Mouse (Mus musculus) layer of hippocampus, postnatal 25 days (tissue): ENCODE measurements around the gene Aqp2. TPM values are rescaled to one million over a fixed set of nuclear protein-coding genes. Genes with fewer than 3 reads are reported as not detected.

Experiments
- DNase-seq, 2 experiments: peaks; one replicate each; pipeline ENCODE4 v3.0.0; 2022; ENCODE audit warnings: mixed read lengths in 2 of 2, low spot score in 1 of 2; ENCODE audit errors: extremely low spot score in 1 of 2
- total RNA-seq, 2 experiments: library from RNA; stranded (reverse); gene quantifications; 2 replicates each; pipeline ENCODE4 v1.2.3; 2021

The Aqp2 gene
- under 1 TPM in 1 of 2 experiments, not detected in 1; 0.20 TPM for total RNA-seq

DNA sequence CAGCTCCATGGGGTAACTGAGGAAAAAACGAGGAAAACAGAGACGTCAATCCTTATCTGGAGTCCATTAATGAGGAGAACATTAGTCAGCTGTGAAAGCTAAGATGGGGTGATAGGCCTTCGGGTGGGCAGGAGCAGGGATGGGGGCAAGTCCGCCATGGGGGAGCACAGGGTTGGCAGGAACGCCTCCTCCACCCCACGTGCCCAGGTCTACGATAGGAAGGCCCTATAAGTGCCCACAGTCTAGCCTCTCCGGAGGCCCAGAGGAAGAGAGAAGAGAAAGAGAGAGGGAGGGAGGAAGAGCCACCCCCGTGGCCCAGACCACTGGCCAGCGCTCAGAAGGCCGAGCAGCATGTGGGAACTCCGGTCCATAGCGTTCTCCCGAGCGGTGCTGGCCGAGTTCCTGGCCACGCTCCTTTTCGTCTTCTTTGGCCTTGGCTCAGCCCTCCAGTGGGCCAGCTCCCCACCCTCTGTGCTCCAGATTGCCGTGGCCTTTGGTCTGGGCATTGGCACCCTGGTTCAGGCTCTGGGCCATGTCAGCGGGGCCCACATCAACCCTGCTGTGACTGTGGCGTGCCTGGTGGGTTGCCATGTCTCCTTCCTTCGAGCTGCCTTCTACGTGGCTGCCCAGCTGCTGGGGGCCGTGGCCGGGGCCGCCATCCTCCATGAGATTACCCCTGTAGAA, at the start of gene Aqp2:
Gene Aqp2, plus strand, starts transcription at position 254 of the 684 bp plus-strand sequence.
- no peak for DNase-seq

DNA sequence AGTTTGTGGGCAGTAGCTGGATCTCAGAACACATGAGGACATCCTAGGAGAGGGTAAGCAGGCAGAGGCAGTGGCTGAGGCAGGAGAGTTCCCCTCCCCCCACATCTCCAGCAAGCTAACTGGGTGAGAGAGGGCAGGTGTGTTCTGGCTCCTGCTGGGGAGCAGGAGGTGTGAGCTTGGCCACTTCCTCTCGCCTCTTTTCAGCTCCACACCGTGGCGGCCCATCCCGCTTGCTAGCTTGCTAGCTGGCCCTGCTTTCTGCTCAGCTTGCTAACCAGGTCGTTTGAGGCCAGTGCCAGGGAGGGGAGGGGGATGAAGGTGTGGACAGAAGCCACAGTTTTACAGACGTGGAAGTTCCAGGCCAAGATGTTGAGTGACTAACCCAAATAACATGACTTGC, 47.7 kb upstream of the Aqp2 start:
- DNase-seq: no peak

DNA sequence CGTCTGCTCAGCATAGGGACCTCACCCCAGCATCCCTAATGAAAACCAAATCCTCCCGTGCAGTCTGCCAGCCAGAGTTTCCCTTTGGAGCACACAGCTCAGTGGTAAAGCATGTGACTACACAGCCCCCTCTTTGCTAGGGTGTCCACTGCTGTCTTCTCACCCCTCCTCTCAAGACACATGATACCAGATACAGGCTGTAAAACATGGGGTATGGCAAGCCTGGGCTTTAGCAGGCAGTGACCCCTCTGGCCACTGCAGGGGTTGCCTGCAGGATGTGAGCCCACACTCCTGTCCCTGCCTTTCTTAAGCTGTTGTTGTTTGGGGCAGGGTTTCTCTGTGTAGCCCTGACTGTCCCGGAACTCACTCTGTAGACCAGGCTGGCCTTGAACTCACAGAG, 46.8 kb upstream of the Aqp2 start:
- DNase-seq: no peak

DNA sequence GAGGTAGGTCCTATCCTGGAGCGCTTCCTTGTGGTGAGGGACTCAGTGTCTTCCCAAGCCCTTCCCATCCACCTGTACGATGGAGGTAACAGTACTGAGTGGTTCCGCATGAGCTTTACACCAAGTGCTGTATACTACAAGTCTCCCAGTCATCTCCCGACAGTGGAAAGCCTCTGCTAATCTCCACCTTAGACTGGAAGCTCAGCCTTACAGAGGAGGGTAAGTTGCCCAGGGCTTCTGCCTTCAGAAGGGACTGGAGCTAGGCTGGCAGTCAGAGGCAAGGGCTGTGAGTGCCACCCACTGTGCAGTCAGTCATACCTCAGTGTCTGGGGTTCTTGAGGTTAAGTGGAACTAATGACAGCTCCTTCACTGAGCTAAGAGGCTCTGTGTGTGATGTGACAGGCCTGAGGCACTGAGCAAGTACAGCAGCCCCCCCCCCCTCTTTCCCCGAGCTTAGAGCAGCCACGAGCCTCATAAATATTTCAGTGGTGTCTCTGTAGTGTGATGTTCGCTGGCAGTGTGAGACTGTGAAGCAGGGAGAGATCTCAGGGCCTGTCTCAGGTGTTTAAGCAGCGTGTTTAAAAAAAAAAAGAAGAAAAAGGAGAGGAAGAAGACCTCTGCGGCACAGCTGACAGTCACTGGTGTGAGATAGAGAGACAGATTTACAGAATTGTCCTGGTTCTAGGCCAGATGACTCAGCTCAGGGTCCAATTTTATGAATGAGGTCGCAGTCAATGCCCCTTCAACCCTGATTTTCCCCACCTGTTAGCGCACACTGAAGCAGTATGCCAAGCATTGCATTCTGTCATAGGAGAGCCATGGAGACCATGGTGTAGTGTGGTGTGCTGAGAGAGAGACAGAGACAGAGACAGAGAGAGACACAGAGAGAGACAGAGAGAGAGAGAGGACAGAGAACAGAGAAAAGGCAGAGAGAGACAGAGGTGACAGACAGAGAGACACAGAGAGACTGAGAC, 41.7 kb upstream of the Aqp2 start:
- DNase-seq: no peak

DNA sequence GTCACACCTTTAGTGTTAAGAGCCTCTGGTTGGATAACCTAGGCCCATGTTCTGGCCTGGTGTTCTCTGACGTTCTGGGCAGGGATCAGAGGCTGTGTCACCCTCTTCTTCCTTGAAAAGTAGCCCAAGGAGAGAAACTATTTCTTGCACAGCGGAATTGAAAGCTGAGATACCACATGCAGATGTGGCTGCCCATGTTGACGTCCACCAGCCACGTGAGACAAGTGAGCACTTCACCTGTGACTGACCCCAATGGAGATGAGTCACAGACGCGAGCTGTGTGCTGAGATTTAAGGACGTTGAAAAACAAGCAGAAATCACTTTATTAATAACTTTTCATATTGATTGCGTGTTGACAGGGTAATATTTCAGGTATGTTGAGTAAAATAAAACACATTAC, 39.0 kb upstream of the Aqp2 start:
- no peak for DNase-seq

DNA sequence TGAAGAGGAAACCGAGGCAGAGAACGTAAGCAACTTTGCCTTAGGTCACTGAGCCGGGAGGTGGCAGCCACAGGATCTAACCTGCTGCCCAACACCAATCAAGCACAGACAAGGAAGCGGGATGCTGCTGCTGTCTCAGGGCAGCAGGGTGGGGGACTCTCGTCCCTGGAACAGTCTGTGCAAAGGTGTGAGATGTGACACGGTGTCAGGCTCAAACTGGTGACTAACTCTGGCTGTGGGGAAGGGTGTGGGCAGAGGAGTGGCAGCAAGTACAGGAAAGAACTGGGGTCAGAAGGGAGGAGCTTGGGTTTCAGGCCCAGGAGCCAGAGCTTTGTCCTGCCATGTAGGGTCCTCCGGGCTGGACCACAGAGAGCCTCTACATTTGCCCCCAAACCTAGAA, 34.8 kb upstream of the Aqp2 start:
- DNase-seq: no peak

DNA sequence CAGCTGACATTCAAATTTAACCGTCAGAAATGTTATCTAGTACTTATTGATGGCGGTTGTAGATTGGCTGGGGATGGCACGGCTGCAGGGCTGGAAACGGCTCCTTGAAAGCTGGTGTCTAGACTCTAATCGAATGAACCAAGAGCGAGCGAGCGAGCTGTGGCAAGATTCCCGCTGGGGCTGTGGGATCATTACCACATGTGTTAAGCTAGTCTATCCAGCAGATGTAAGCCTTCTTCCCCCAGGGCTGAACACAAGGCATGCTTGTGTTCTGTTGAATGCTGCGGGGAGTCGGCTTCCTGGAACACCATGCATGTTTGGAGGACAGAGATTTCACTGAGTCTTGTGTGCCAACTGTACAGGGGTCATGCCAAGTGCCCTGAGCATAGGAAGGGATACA, 32.3 kb upstream of the Aqp2 start:
- no peak for DNase-seq

DNA sequence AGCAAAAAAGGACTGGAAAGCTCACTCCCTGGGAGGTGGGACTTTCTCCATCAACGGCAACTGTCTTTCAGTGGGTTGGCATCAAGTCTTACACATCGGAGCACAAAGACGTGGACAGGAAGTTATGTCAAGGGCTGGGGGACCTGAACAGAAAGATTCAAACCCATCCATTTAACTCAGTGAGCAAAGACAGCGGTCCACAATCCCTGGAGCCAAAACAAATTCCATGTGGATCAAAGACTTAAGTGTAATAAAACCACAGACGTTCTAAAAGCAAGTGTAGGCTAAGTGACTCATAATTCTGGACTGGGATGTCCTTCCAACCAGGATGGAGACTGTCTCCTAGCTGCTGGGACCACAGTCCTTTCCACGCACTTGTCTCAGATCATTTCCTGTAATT, 31.1 kb upstream of the Aqp2 start:
- no peak for DNase-seq

DNA sequence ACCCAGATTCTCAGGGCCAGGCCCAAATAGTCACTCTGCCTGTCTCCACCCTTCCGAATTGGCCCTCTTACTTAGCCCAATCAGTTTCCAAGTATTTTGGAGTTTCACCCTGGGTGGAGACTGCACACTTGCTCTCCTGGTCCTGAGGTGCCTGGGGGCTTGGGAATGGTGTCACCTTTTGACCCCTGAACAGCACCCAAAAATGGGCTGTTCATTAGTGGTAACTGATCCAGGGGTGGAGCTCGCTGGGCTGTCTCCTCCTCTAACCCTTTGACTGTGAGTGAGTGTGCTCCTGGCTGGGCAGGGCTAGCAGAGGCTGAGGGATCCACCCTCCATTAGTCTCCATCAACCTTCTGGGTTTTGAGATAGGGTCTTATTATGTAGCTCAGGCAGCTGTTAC, 29.0 kb upstream of the Aqp2 start:
- no peak for DNase-seq

DNA sequence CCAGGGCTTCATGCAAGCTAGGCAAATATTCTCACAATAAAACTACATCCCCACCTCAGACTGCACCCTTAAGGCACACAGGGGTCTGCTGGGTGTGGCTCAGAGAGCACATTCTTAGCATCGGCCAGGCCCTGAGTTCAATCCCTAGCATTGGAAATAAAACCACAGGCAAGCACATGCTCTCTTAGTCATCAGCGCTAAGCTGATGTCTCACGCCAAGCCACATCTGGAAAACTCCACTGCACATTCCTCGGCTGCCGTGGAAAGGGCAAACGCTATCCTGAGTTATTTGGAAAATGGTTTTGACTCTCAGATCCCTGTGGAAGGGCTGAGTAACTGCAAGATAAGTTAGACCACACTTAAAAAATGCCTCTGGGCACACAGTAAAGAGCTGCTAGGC, 25.1 kb upstream of the Aqp2 start:
- DNase-seq: no peak

DNA sequence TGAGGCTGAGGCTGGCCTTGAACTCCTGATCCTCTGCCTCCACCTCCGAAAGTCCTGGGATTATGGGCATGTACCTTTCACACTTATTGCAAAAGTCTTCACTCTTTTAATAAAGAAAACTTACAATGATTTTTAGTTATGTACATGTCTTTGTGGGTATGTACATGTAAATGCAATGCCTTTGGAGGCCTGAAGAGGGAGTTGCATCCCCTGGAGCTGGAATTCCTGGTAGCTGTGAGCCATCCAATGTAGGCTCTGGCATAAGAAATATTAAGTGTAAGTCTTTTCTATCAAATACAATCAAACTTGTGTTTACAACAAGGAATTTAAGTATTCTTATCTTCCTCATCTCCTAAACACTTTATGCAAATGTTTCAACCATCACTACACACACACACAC, 19.9 kb upstream of the Aqp2 start:
- no peak for DNase-seq

DNA sequence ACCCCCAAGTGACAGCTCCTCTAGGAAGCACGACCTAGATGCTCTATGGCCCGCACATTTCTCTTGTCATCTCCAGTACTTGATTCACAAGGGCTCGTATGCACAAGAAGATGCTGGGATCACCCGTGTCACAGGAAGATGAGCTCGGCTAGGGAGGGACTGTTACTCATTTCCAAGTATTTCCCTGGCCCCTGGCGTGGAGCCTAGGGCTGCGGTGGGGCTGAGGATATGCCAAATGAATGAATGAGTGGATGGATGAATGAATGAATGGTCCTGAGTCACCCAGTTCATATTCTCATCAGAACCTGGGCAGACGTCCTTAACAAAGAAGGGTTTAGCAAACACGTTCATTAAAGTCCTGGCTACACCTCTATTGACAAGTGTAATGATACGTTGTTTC, 18.6 kb upstream of the Aqp2 start:
- DNase-seq: no peak

DNA sequence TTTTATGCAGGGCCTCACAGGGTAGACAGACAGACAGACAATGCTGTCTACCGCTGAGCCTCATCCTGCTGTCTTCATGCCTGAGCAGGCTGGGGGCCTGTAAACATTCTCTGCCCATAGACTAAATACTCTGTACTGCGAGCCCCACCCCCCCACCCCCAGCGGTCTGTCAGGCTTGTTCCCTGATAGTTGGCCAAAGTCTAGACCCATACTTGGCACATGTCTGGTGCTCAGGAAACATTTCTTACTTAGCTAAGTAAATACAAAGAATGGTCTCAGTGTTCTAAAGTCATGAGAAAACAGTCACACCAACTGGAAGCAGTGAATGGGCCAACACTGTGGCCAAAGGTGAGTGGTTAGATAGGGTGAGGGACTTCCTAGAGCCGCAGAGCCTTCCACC, 11.5 kb upstream of the Aqp2 start:
- no peak for DNase-seq

DNA sequence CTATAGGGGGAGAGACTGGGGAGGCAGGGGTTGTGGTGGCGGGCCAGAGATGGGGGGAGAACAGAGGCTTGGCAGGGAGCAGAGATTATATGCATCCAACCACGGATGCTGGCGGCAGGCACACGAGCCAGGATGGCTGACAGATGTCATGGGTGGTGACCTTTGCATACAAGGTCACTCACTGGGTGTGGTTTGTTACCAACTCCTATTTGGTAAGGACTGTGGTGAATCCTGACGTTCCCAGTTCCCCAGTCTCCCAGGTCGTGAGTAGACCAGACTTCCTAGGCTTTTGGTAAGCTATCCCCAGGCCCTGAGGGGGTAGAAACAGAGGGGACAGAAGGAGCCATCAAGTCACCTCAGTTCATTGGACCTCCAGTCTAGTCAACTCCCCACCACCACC, 10.2 kb upstream of the Aqp2 start:
- no peak for DNase-seq

DNA sequence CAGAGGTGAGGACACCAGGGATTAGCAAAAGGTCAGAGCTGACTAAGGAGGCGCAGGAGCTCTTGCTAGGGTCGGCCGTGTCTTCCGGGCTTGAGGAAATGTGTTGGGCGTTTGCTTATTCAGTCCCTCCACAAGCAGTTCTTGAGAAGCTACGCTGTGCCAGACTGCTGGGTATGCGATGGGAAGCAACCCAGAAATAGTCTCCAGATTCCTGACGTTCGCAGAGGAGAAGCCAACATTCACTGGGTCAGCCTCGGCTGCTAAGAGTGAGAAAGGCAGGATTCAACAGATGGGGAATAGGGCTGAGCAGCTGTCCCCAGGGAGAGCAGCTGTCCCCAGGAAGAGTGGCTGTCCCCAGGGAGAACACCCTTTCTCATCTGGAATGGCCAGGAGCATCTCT, 9.7 kb upstream of the Aqp2 start:
- no peak for DNase-seq

DNA sequence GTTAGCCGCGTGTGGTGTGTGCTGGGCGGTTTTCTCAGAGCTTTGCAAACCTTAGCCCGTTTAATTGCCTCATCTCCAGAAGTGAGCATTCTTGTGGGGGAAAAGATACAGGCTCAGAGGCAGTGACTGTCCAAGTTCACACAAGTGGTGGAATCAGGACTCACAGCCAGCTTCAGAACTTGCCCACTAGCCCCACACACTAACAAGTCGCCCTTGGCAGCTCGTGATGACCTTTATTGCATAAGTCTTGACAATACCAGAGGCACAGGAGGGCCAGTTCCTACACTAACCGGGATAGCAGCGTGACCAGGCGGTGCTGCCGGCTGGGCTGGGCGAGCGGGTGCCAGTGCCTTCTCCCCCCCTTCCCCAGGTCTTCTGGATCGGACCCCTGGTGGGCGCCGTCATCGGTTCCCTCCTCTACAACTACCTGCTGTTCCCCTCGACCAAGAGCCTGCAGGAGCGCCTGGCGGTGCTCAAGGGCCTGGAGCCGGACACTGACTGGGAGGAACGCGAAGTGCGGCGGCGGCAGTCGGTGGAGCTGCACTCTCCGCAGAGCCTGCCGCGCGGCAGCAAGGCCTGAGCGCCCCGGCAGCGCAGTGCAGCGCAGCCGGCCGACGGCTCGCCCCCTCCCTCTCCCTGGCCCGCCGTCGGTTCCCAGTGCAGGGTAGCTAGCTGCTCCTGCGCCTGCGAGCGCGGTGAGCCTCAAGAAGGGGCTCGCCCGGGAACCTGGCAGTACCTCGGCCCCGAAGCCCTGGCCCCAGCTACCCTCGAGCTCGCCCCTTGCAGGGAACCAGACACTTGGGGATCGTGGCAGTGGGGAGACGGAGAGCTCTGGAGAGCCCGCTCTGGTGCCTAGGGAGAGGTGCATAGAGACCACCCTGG, 4.8 kb downstream of the Aqp2 start:
- no peak for DNase-seq

DNA sequence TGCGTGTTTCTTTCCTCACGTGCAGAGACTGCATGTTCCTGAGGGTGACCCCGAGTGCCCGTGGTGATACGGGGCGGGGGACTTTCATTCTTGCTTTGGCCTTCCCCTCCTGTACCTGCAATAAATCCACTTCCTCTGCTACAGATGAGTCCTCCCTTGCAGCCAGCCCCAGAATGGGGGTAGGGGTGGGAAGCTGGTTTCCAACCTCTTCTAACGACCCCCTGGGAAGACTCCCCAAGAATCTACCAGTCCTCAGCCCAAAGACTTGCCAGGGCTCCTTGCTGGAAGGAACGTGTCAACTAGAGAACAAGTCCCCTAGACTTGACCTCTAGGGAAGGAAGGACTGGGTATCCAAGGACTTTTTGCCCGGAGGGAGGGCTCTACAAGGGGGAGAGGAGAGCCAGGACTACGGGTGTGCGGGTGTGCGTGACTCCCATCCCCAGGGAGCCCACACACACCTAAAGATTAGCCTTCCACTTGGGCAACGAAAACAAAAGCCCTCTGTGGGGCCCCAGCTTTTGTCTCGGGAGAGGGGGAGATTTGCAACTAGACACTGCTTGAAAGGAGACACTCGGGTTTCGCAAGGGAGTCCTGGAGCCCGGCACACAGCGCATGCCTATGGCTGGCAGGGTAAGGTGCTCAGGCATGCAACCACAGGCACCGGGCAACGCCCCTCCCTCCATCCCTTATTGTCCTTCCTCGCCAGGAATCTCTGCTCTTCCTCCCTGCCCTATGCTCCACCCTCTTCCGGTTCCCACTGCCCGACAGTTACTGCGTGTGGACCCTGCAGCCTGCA, 5.8 kb downstream of the Aqp2 start:
- no peak for DNase-seq

DNA sequence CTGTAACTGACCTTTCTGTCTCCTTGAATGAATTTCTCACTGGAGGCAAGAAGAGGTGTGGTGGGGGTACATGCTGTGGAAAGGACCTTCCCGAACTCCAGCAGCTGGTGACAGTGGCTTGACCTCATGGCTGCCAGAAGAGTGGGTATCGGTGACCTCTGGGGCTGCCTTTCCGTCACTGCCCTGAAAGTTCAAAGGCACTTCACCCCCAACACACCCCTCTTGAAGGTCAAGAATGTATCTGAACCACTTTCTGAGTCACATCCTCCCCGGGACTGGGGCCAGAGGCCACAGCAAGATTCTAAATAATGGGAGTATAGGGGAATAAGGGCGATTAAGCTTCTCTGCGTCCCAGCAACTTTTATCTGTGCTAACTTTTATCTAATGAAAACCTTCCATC, 6.9 kb downstream of the Aqp2 start:
- DNase-seq: no peak

DNA sequence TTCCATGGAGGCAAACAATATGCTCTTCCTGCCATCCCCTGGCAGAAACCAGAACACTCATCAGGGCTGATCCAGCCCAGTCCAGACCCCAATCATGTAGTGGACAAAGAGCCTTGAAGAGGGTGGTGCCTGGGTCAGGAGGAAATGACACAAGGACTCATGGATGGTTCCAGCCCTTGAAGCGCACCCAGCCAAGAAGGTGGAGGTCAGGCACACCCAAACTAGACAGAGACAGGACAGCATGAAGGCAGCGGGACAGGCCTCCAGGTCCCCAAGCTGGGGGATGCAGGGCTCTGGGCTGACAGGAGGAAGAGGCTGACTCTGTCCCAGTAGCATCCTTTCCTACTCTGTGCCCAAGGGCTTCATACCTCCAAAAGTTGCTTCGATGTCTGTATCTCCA, 7.7 kb downstream of the Aqp2 start:
- DNase-seq: no peak

DNA sequence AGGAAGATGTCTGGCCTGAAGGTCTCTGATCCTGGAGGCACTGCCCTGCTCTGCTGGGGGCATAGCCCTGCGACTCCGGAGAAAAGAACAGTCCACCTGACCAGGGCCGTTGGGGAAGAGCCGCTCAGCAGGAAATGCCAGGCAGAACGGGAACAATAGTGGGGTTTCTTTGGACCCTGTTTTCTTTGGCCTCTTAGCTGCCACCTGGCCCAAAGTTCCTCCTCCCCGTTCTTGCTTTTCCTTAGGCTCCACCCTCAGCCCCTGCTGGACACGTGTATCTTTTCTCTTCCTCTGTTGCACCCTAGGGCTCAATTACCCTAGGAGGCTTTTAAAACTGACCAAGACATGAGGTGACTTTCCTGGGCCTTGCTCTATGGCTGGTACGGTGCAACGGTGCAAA, 10.4 kb downstream of the Aqp2 start:
- no peak for DNase-seq
